Comparison of ENCODE assay signal across 8 mouse cellular contexts in the genomic region with DNA sequence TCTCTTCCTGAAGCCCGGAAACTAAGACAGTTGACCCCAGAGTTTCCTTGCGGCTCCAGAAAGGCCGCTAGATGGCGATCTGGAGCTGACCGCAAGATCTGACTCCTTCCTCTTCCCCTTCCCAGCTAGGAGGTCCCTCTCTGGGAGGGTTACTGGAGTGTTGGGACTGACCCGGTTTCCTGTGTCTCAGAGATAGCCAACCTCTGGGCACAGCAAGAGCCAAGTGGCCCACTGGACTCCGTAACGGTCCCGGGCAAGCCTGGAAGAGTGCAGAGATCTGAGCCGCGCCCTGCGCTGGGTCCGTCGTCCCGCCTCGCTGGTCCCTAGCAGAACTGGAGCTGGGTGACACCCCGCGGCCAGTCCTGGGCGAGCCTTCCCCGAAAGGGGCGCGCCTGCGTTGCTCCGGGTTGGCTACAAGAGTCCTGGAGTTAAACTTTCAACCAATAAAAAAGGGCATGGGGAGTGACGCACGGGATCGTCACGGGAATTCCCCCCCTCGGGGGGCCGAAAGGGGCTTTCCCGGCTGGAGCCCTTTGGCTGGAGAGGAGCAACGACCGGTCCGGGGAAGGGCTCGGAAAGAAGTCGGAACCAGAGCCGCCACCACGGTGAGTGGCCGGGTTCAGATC. TPM values are rescaled to one million over a fixed set of nuclear protein-coding genes. Genes with fewer than 3 reads are reported as not detected.
A peak's percentile ranks its signal among the peaks of the same experiment; 100 is the strongest.
DNase-seq lines count a peak whose midpoint lies in the region; ATAC-seq and TF ChIP-seq lines count a peak whose summit lies in the region.

A gene (plus strand): TSS at position 105 of the 626 bp plus-strand sequence.

- peaks cover 53% of the 10 kb centered on the region for H3K4me1 ChIP-seq in erythroblast, embryonic 14.5 days (ENCODE audit: control insufficient read depth)
- H3K4me1 ChIP-seq in heart, embryonic 13.5 days: peaks cover 31% of the 10 kb centered on the region
- H3K4me1 ChIP-seq in kidney, postnatal 0 days (replicated peaks; ENCODE audit: insufficient read depth, low read length): peaks cover 5% of the 10 kb centered on the region; the same call in 1 of the 2 replicates
- peaks cover 30% of the 10 kb centered on the region for H3K4me1 ChIP-seq in liver, embryonic 16.5 days (ENCODE audit: control insufficient read depth, low read depth, low read length)
- H3K4me1 ChIP-seq in neural tube, embryonic 12.5 days: peaks cover 27% of the 10 kb centered on the region

- peak within 1 kb of the TSS; percentile 87 for H3K9ac ChIP-seq in heart, embryonic 13.5 days
- peak within 1 kb of the TSS; percentile 71 for H3K9ac ChIP-seq in kidney, postnatal 0 days (ENCODE audit: low read depth, low read length)
- peak within 1 kb of the TSS; percentile 79 for H3K9ac ChIP-seq in liver, embryonic 16.5 days (ENCODE audit: low read depth, low read length)
- H3K9ac ChIP-seq in neural tube, embryonic 12.5 days: peak within 1 kb of the TSS; percentile 56

- ATAC-seq in CD4-positive, CD25-positive, alpha-beta regulatory T cell, adult 4 months: peak; percentile 76
- peak; percentile 81 for ATAC-seq in heart, embryonic 13.5 days (ENCODE audit: extremely low read depth, insufficient number of reproducible peaks, low FRiP score, low TSS enrichment)
- ATAC-seq in kidney, postnatal 0 days (replicated peaks; ENCODE audit: low FRiP score, low read depth): peak; percentile 93
- peak; percentile 89 for ATAC-seq in liver, embryonic 16.5 days (ENCODE audit: low read depth)
- ATAC-seq in neural tube, embryonic 12.5 days (ENCODE audit: low FRiP score, low read depth): peak; percentile 70

- WGBS in heart, embryonic 13.5 days: under 1% methylated on average over 39 of the region's 39 CpGs
- WGBS in kidney, postnatal 0 days: under 1% methylated on average over 39 of the region's 39 CpGs
- WGBS in liver, embryonic 16.5 days (ENCODE audit: insufficient replicate concordance): under 1% methylated on average over 39 of the region's 39 CpGs
- under 1% methylated on average over 39 of the region's 39 CpGs for WGBS in neural tube, embryonic 12.5 days

- H3K27me3 ChIP-seq in erythroblast, embryonic 14.5 days (ENCODE audit: control insufficient read depth): peaks cover 14% of the 10 kb centered on the region
- H3K27me3 ChIP-seq in heart, embryonic 13.5 days (replicated peaks): peaks cover 22% of the 10 kb centered on the region
- no peaks in the 10 kb centered on the region for H3K27me3 ChIP-seq in kidney, postnatal 0 days (ENCODE audit: insufficient read depth, low read length)
- H3K27me3 ChIP-seq in liver, embryonic 16.5 days (ENCODE audit: control insufficient read depth, insufficient read depth, low read depth, low read length): no peaks in the 10 kb centered on the region; the same call in 1 of the 2 replicates
- H3K27me3 ChIP-seq in neural tube, embryonic 12.5 days (replicated peaks): peaks cover 29% of the 10 kb centered on the region

- no peaks in the 10 kb centered on the region for H3K9me3 ChIP-seq in erythroblast, embryonic 14.5 days (ENCODE audit: control insufficient read depth, low read length)
- H3K9me3 ChIP-seq in heart, embryonic 13.5 days: no peaks in the 10 kb centered on the region
- H3K9me3 ChIP-seq in kidney, postnatal 0 days (replicated peaks; ENCODE audit: low read length): no peaks in the 10 kb centered on the region
- H3K9me3 ChIP-seq in liver, embryonic 16.5 days (replicated peaks; ENCODE audit: control insufficient read depth, low read length): no peaks in the 10 kb centered on the region
- H3K9me3 ChIP-seq in neural tube, embryonic 12.5 days: no peaks in the 10 kb centered on the region

- TF ChIP-seq POLR2A in brain, embryonic 14.5 days (IDR thresholded peaks at IDR 0.05; ENCODE audit: borderline replicate concordance, extremely low read depth, insufficient read depth, insufficient read length, poor library complexity, severe bottlenecking): no peak

- DNase-seq in brain, embryonic 14.5 days (ENCODE audit: low read depth): peak; percentile 90
- DNase-seq in kidney, postnatal 0 days (ENCODE audit: low spot score): peak; percentile 97
- peak; percentile 89 for DNase-seq in testis, postnatal 10 days (ENCODE audit: low spot score)

- peak within 1 kb of the TSS; percentile 93 for H3K4me3 ChIP-seq in erythroblast, embryonic 14.5 days (replicated peaks)
- H3K4me3 ChIP-seq in heart, embryonic 13.5 days: peak within 1 kb of the TSS; percentile 81
- H3K4me3 ChIP-seq in kidney, postnatal 0 days (replicated peaks; ENCODE audit: low read depth, low read length): peak within 1 kb of the TSS; percentile 75
- peak within 1 kb of the TSS; percentile 83 for H3K4me3 ChIP-seq in liver, embryonic 16.5 days (ENCODE audit: low read depth, low read length)
- H3K4me3 ChIP-seq in neural tube, embryonic 12.5 days: peak within 1 kb of the TSS; percentile 47

- peak; percentile 95 for TF ChIP-seq CTCF in brain, embryonic 14.5 days (IDR thresholded peaks at IDR 0.05; ENCODE audit: borderline replicate concordance, extremely low read depth, insufficient read depth, insufficient read length)
- TF ChIP-seq CTCF in kidney, postnatal 0 days (IDR thresholded peaks at IDR 0.05; ENCODE audit: low read depth): peak; percentile 91

- H3K4me2 ChIP-seq in heart, embryonic 13.5 days: peak within 1 kb of the TSS; percentile 100
- peak within 1 kb of the TSS; percentile 98 for H3K4me2 ChIP-seq in kidney, postnatal 0 days (ENCODE audit: low read length)
- H3K4me2 ChIP-seq in liver, embryonic 16.5 days (ENCODE audit: low read depth, low read length): peak within 1 kb of the TSS; percentile 99
- peak within 1 kb of the TSS; percentile 92 for H3K4me2 ChIP-seq in neural tube, embryonic 12.5 days (replicated peaks)

- peaks cover 27% of the 10 kb centered on the region for H3K36me3 ChIP-seq in erythroblast, embryonic 14.5 days (ENCODE audit: control insufficient read depth)
- H3K36me3 ChIP-seq in heart, embryonic 13.5 days: peaks cover 12% of the 10 kb centered on the region
- H3K36me3 ChIP-seq in kidney, postnatal 0 days (ENCODE audit: insufficient read depth, low read length): no peaks in the 10 kb centered on the region
- H3K36me3 ChIP-seq in liver, embryonic 16.5 days (ENCODE audit: control insufficient read depth, insufficient read depth): no peaks in the 10 kb centered on the region; the same call in 1 of the 2 replicates
- no peaks in the 10 kb centered on the region for H3K36me3 ChIP-seq in neural tube, embryonic 12.5 days

- H3K27ac ChIP-seq in heart, embryonic 13.5 days (replicated peaks): peak within 1 kb of the TSS; percentile 81
- peak within 1 kb of the TSS; percentile 91 for H3K27ac ChIP-seq in kidney, postnatal 0 days
- H3K27ac ChIP-seq in liver, embryonic 16.5 days (ENCODE audit: low read length): peak within 1 kb of the TSS; percentile 83
- no peak within 1 kb of the TSS for H3K27ac ChIP-seq in neural tube, embryonic 12.5 days

RNA-seq across cellular contexts. Expression of the gene that starts here (rescaled TPM):
- polyA plus RNA-seq in CD4-positive, CD25-positive, alpha-beta regulatory T cell, adult 4 months (2017; shearing (Covaris generic)): 10 to 100 TPM; 17.3 to 18.8 TPM
- polyA plus RNA-seq in brain, embryonic 14.5 days (2012; rRNA removed): 3.9 and 4.3 TPM in 2 replicates
- 5.5 and 7.4 TPM in 2 replicates for polyA plus RNA-seq in erythroblast, embryonic 14.5 days (2012)
- polyA plus RNA-seq in heart, embryonic 13.5 days (2015; fragmentation: Nextera tagmentation; extraction: Ambion mirVana): 6.3 and 7.2 TPM in 2 replicates
- polyA plus RNA-seq in kidney, postnatal 0 days (2015; fragmentation: Nextera tagmentation; extraction: Ambion mirVana): 8.7 and 8.8 TPM in 2 replicates
- polyA plus RNA-seq in liver, embryonic 16.5 days (2015; fragmentation: Nextera tagmentation; extraction: Ambion mirVana): 3.0 and 3.8 TPM in 2 replicates
- 3.9 and 4.0 TPM in 2 replicates for polyA plus RNA-seq in neural tube, embryonic 12.5 days (2016; fragmentation: Nextera tagmentation; extraction: Ambion mirVana)
